Mouse (Mus musculus): ENCODE results near the gene Ulk4.

DNA sequence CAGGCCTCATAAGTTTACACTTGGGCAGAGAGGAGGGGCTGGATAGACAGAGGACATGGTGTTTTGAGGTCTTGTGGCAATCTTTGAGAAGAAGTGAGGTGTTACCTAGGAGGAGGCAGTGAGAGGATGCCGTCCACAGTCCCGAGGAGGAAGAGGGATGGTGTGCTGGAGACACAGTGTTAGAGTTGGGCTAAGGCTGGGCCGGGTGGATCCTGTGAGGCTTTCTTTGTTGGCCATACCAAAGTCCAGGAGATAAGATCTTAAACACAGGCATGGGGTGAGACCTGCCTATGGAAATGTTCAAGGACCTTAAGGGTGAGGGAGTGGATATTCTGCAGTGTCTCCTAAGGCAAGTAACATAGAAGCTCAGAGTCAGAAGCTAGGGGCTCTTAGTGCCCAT is 325.1 kb downstream of the Ulk4 start:
- TF ChIP-seq CTCF (IDR thresholded peaks at IDR 0.05; ENCODE audit: insufficient read depth, low read length), result no peak
- no peak for TF ChIP-seq POLR2A (IDR thresholded peaks at IDR 0.05; ENCODE audit: borderline replicate concordance, extremely low read depth, low read depth, low read length)

Data from lung, adult 2 months (tissue).